Mouse (Mus musculus) stomach, postnatal 0 days (tissue): ENCODE data around the gene E030018B13Rik. TPM values are rescaled to one million over a fixed set of nuclear protein-coding genes. Genes with fewer than 3 reads are reported as not detected.

Experiments used
- ATAC-seq: fragments of 200-750 bp; cut with Nextera tagmentation; 2 replicates; pipeline ENCODE4 v1.8.0; 2017; ENCODE audit not compliant: low FRiP score, low TSS enrichment
- DNase-seq: peaks from one replicate; pipeline ENCODE4 v3.0.0-alpha.2; 2016; ENCODE audit warnings: low spot score
- H3K27ac ChIP-seq: fragments of 300-500 bp; sonication (generic); replicated peaks from 2 replicates; pipeline ENCODE4 v1.5.1; 2014; ENCODE audit warnings: mild to moderate bottlenecking, control low read depth
- H3K27me3 ChIP-seq: fragments of 300-500 bp; sonication (generic); 2 replicates; pipeline ENCODE4 v1.6.1; 2014; ENCODE audit warnings: low read length; ENCODE audit not compliant: control insufficient read depth, insufficient read depth
- H3K36me3 ChIP-seq: fragments of 300-500 bp; sonication (generic); 2 replicates; pipeline ENCODE4 v1.6.1; 2014; ENCODE audit warnings: low read length, mixed read lengths; ENCODE audit not compliant: control insufficient read depth, insufficient read depth
- H3K4me1 ChIP-seq: fragments of 300-500 bp; sonication (generic); replicated peaks from 2 replicates; pipeline ENCODE4 v1.6.1; 2014; ENCODE audit warnings: antibody characterized with exemption; ENCODE audit not compliant: control insufficient read depth, insufficient read depth
- H3K4me2 ChIP-seq: fragments of 300-500 bp; sonication (generic); replicated peaks from 2 replicates; pipeline ENCODE4 v1.6.1; 2014; ENCODE audit warnings: low read depth, mild to moderate bottlenecking, control low read depth, moderate library complexity
- H3K4me3 ChIP-seq: fragments of 300-500 bp; sonication (generic); 2 replicates; pipeline ENCODE4 v1.5.1; 2014; ENCODE audit warnings: low read depth, low read length, control low read depth
- H3K9ac ChIP-seq: fragments of 300-500 bp; sonication (generic); 2 replicates; pipeline ENCODE4 v1.6.1; 2014; ENCODE audit warnings: mild to moderate bottlenecking, low read length, control low read depth, mixed read lengths
- H3K9me3 ChIP-seq: fragments of 300-500 bp; sonication (generic); 2 replicates; pipeline ENCODE4 v1.6.1; 2016; ENCODE audit warnings: low read length; ENCODE audit not compliant: control insufficient read depth
- CTCF ChIP-seq: IDR thresholded peaks from 2 replicates; pipeline ENCODE4 v1.5.1; 2016; ENCODE audit warnings: antibody characterized with exemption, low read depth, mild to moderate bottlenecking, moderate library complexity
- EP300 ChIP-seq: optimal IDR thresholded peaks from 2 replicates; pipeline ENCODE3; 2016; ENCODE audit warnings: antibody characterized with exemption
- WGBS: fragments of 180-500 bp; shearing (Covaris S2); extraction: QIAGEN DNeasy Blood & Tissue Kit; methylation state at CpG from one replicate; pipeline ENCODE4 v1.1.7; 2014; 5-methylcytosine and 5-hydroxymethylcytosine counted together
- polyA plus RNA-seq: library from polyadenylated mRNA; unstranded; fragments of >200 nt; fragmentation: Nextera tagmentation; extraction: Ambion mirVana; gene quantifications from 2 replicates; pipeline ENCODE4 v1.2.1, GENCODE M21; 2015

Gene E030018B13Rik
- polyA plus RNA-seq, 1 experiment from 2014 or later = not detected

- H3K9me3 ChIP-seq = no peaks in the 10 kb centered on the region
- H3K4me2 ChIP-seq = peak overlapping the region; percentile 76
- 1% methylated on average over 34 of the region's 34 CpGs for WGBS
- TF ChIP-seq EP300 = no peak
- peak; percentile 66 for TF ChIP-seq CTCF
- 0 out of 2 replicates have a peak, but pooled peaks cover 2% of the 10 kb centered on the region for H3K4me1 ChIP-seq
- no peaks in the 10 kb centered on the region for H3K36me3 ChIP-seq
- peak overlapping the region; percentile 98 for H3K27ac ChIP-seq
- DNase-seq = peak; percentile 84
- peak overlapping the region; percentile 92 for H3K9ac ChIP-seq
- ATAC-seq = no peak
- no peaks in the 10 kb centered on the region for H3K27me3 ChIP-seq
- H3K4me3 ChIP-seq = peak overlapping the region; percentile 86
Observed at GRCm38 (mm10) chr7:63936188-63936985, 19.7 kb downstream of the E030018B13Rik start.

GRCm38 (mm10) chr7:63936986-63937235 is 20.3 kb downstream of the E030018B13Rik start:
- H3K9ac ChIP-seq = peak overlapping the region; percentile 92
- peak overlapping the region; percentile 98 for H3K27ac ChIP-seq
- under 1% methylated on average over 11 of the region's 11 CpGs for WGBS
- DNase-seq = no peak
- H3K4me3 ChIP-seq = peak overlapping the region; percentile 86
- peak overlapping the region; percentile 76 for H3K4me2 ChIP-seq
- TF ChIP-seq CTCF = no peak
- no peak for TF ChIP-seq EP300
- no peaks in the 10 kb centered on the region for H3K9me3 ChIP-seq
- H3K4me1 ChIP-seq = 0 out of 2 replicates have a peak, but pooled peaks cover 2% of the 10 kb centered on the region
- no peaks in the 10 kb centered on the region for H3K36me3 ChIP-seq
- ATAC-seq = no peak
- H3K27me3 ChIP-seq = no peaks in the 10 kb centered on the region

- Histone ChIP-seq H3K4me2 (peak overlapping the region; percentile 76), H3K9ac (peak overlapping the region; percentile 92), H3K9me3 (no peaks in the 10 kb centered on the region), H3K4me1 (0 out of 2 replicates have a peak, but pooled peaks cover 2% of the 10 kb centered on the region), H3K36me3 (no peaks in the 10 kb centered on the region), H3K27ac (peak overlapping the region; percentile 98), H3K27me3 (no peaks in the 10 kb centered on the region), H3K4me3 (peak overlapping the region; percentile 86)
- peak; percentile 6 for TF ChIP-seq EP300
- TF ChIP-seq CTCF = peak; percentile 36
- ATAC-seq = peak; percentile 77
- peak; percentile 96 for DNase-seq
- under 1% methylated on average over 66 of the region's 88 CpGs for WGBS
Observed at GRCm38 (mm10) chr7:63937236-63938065, 20.8 kb downstream of the E030018B13Rik start.

GRCm38 (mm10) chr7:63938066-63938913 is 21.6 kb downstream of the E030018B13Rik start:
- peak overlapping the region; percentile 76 for H3K4me2 ChIP-seq
- TF ChIP-seq EP300 = no peak
- no peak for TF ChIP-seq CTCF
- H3K9me3 ChIP-seq = no peaks in the 10 kb centered on the region
- H3K4me3 ChIP-seq = peak overlapping the region; percentile 86
- ATAC-seq = peak; percentile 67
- no peaks in the 10 kb centered on the region for H3K36me3 ChIP-seq
- DNase-seq = peak; percentile 87
- H3K9ac ChIP-seq = peak overlapping the region; percentile 92
- H3K27ac ChIP-seq = peak overlapping the region; percentile 98
- WGBS = 0% methylated on average over 84 of the region's 121 CpGs
- 0 out of 2 replicates have a peak, but pooled peaks cover 2% of the 10 kb centered on the region for H3K4me1 ChIP-seq
- no peaks in the 10 kb centered on the region for H3K27me3 ChIP-seq

GRCm38 (mm10) chr7:63938914-63939396 is 22.3 kb downstream of the E030018B13Rik start, which contains the start of gene Klf13:
TSS of gene Klf13 (minus strand) at chr7:63938915.
- DNase-seq = peak; percentile 99
- H3K27me3 ChIP-seq = no peaks in the 10 kb centered on the region
- peak within 1 kb of the TSS; percentile 98 for H3K27ac ChIP-seq
- 0 out of 2 replicates have a peak, but pooled peaks cover 2% of the 10 kb centered on the region for H3K4me1 ChIP-seq
- H3K9me3 ChIP-seq = no peaks in the 10 kb centered on the region
- peak within 1 kb of the TSS; percentile 86 for H3K4me3 ChIP-seq
- under 1% methylated on average over 45 of the region's 50 CpGs for WGBS
- peak; percentile 92 for ATAC-seq
- H3K36me3 ChIP-seq = no peaks in the 10 kb centered on the region
- TF ChIP-seq CTCF (no peak), EP300 (no peak)
- H3K4me2 ChIP-seq = peak within 1 kb of the TSS; percentile 86
- H3K9ac ChIP-seq = peak within 1 kb of the TSS; percentile 92
